Mouse (Mus musculus): ENCODE results near the gene Ttll5. TPM values are rescaled to one million over a fixed set of nuclear protein-coding genes. Genes with fewer than 3 reads are reported as not detected.

Gene Ttll5
- total and polyA plus RNA-seq, 2 experiments from 2014 or later = 6.3 to 16.8 TPM

DNA sequence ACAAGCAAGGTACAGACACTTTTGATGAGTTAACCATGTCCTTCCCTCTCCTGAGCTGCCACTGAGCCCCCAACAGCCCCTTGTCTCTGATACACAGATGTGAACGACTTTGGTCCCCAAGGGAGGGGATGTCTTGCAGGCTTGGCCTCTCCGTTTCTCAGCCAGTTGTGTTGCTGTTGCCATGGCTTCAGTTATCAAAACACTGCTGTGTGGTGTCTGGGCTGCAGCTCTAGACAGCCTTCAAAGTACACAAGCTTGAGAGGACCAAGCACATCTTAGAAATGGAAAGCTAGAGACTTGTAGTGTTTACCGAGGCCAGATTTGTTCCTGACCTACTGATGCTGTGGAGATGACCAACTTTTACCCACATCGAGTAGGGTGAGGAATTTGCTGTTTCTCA lies 102.4 kb downstream of the Ttll5 start:
- no peak overlapping the region for H3K4me2 ChIP-seq (ENCODE audit: low read depth, low read length)
- no peak overlapping the region for H3K4me3 ChIP-seq (ENCODE audit: low read depth, low read length)
- no peak overlapping the region for H3K27ac ChIP-seq (ENCODE audit: low read depth)
- DNase-seq (ENCODE audit: low spot score) = no peak
- ATAC-seq (ENCODE audit: insufficient read depth, low read depth) = no peak
- 0 out of 2 replicates have a peak, but pooled peaks cover 6% of the 10 kb centered on the region for H3K4me1 ChIP-seq (ENCODE audit: control insufficient read depth, insufficient read depth)
- peaks cover 24% of the 10 kb centered on the region for H3K36me3 ChIP-seq (replicated peaks; ENCODE audit: control insufficient read depth, insufficient read depth, low read length)
- H3K9me3 ChIP-seq (replicated peaks; ENCODE audit: control insufficient read depth, low read length) = no peaks in the 10 kb centered on the region
- TF ChIP-seq EP300 (IDR thresholded peaks at IDR 0.05; ENCODE audit: low read depth) = no peak
- TF ChIP-seq CTCF (IDR thresholded peaks at IDR 0.05; ENCODE audit: low read depth) = no peak
- 28% methylated on average over 4 of the region's 4 CpGs for WGBS
- no peaks in the 10 kb centered on the region for H3K27me3 ChIP-seq (ENCODE audit: control insufficient read depth, insufficient read depth, low read length)
- H3K9ac ChIP-seq (replicated peaks; ENCODE audit: low read depth, low read length) = no peak overlapping the region

DNA sequence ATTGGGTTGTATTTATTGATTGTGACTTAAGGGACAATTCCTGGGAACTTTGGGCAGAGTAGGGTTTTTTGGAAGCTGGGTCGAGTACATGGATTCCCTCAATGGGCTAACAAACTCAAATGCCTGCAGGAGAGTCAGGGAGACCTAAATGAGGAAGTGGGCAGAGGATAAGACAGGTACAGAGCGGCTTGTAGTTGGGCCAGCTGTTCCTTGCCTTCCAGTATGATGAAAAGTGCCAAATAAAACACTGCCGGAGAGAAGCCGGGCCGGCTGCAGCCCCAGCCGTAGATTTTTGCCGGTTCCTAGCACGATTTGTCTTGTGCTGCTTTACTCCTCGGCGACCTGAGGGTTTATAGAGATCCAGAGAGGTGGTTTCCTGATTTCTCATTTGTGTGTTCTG lies 104.1 kb downstream of the Ttll5 start:
- H3K36me3 ChIP-seq (replicated peaks; ENCODE audit: control insufficient read depth, insufficient read depth, low read length) = peaks cover 31% of the 10 kb centered on the region
- no peak overlapping the region for H3K9ac ChIP-seq (replicated peaks; ENCODE audit: low read depth, low read length)
- H3K4me2 ChIP-seq (ENCODE audit: low read depth, low read length) = no peak overlapping the region
- H3K27ac ChIP-seq (ENCODE audit: low read depth) = no peak overlapping the region
- ATAC-seq (ENCODE audit: insufficient read depth, low read depth) = no peak
- WGBS = 79% methylated on average over 10 of the region's 10 CpGs
- no peak overlapping the region for H3K4me3 ChIP-seq (ENCODE audit: low read depth, low read length)
- 0 out of 2 replicates have a peak, but pooled peaks cover 6% of the 10 kb centered on the region for H3K4me1 ChIP-seq (ENCODE audit: control insufficient read depth, insufficient read depth)
- no peak for TF ChIP-seq CTCF (IDR thresholded peaks at IDR 0.05; ENCODE audit: low read depth)
- TF ChIP-seq EP300 (IDR thresholded peaks at IDR 0.05; ENCODE audit: low read depth) = no peak
- H3K9me3 ChIP-seq (replicated peaks; ENCODE audit: control insufficient read depth, low read length) = no peaks in the 10 kb centered on the region
- no peaks in the 10 kb centered on the region for H3K27me3 ChIP-seq (ENCODE audit: control insufficient read depth, insufficient read depth, low read length)
- DNase-seq (ENCODE audit: low spot score) = no peak

DNA sequence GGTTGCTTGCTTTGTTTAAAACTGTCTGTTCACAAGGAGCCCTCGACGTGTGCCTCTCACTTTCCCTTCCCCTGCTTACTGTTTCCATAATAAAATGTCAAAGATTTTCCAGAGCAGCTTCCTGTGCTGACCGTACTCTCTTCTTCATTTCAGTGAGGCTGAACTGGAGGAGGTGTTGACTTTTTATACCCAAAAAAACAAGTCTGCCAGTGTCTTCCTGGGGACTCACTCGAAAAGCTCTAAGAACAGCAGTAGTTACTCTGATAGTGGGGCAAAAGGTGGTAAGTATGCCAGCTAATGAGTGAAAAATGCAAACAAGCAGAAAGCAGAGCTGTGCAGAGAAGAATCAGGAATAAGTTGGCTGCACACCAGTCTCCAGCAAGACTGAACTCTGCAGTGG lies 105.3 kb downstream of the Ttll5 start:
- TF ChIP-seq EP300 (IDR thresholded peaks at IDR 0.05; ENCODE audit: low read depth) = no peak
- no peak for TF ChIP-seq CTCF (IDR thresholded peaks at IDR 0.05; ENCODE audit: low read depth)
- DNase-seq (ENCODE audit: low spot score) (no peak), ATAC-seq (ENCODE audit: insufficient read depth, low read depth) (no peak)
- peaks cover 40% of the 10 kb centered on the region for H3K36me3 ChIP-seq (replicated peaks; ENCODE audit: control insufficient read depth, insufficient read depth, low read length)
- no peak overlapping the region for H3K27ac ChIP-seq (ENCODE audit: low read depth)
- no peak overlapping the region for H3K4me3 ChIP-seq (ENCODE audit: low read depth, low read length)
- 43% methylated on average over 4 of the region's 4 CpGs for WGBS
- H3K27me3 ChIP-seq (ENCODE audit: control insufficient read depth, insufficient read depth, low read length) = no peaks in the 10 kb centered on the region
- 0 out of 2 replicates have a peak, but pooled peaks cover 6% of the 10 kb centered on the region for H3K4me1 ChIP-seq (ENCODE audit: control insufficient read depth, insufficient read depth)
- H3K9ac ChIP-seq (replicated peaks; ENCODE audit: low read depth, low read length) = no peak overlapping the region
- H3K4me2 ChIP-seq (ENCODE audit: low read depth, low read length) = no peak overlapping the region
- H3K9me3 ChIP-seq (replicated peaks; ENCODE audit: control insufficient read depth, low read length) = no peaks in the 10 kb centered on the region

DNA sequence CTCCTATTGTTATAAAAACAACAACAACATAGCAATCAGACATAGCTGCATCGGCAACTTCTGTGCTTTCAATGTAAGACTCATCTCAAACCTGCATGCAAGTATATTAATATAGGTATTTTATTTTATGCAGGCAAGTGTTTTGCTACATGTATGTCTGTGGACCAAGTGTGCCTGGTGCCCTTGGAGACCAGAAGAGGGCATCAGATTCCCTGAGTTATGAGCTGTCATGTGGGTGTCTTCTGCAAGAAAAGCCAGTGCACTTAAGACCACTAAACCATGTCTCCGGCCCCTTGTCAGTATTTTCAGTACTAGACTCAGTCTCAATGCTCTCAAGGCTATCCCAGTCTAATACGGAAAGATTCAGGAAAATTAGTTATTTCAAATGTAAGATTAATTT lies 106.3 kb downstream of the Ttll5 start:
- no peak overlapping the region for H3K4me3 ChIP-seq (ENCODE audit: low read depth, low read length)
- DNase-seq (ENCODE audit: low spot score) (no peak), ATAC-seq (ENCODE audit: insufficient read depth, low read depth) (no peak)
- no peaks in the 10 kb centered on the region for H3K27me3 ChIP-seq (ENCODE audit: control insufficient read depth, insufficient read depth, low read length)
- H3K4me1 ChIP-seq (ENCODE audit: control insufficient read depth, insufficient read depth) = 0 out of 2 replicates have a peak, but pooled peaks cover 6% of the 10 kb centered on the region
- no peak overlapping the region for H3K9ac ChIP-seq (replicated peaks; ENCODE audit: low read depth, low read length)
- 85% methylated on average over 3 of the region's 3 CpGs for WGBS
- TF ChIP-seq EP300 (IDR thresholded peaks at IDR 0.05; ENCODE audit: low read depth) = no peak
- peak; percentile 25 for TF ChIP-seq CTCF (IDR thresholded peaks at IDR 0.05; ENCODE audit: low read depth)
- H3K9me3 ChIP-seq (replicated peaks; ENCODE audit: control insufficient read depth, low read length) = no peaks in the 10 kb centered on the region
- H3K4me2 ChIP-seq (ENCODE audit: low read depth, low read length) = no peak overlapping the region
- H3K36me3 ChIP-seq (replicated peaks; ENCODE audit: control insufficient read depth, insufficient read depth, low read length) = peaks cover 35% of the 10 kb centered on the region
- no peak overlapping the region for H3K27ac ChIP-seq (ENCODE audit: low read depth)

DNA sequence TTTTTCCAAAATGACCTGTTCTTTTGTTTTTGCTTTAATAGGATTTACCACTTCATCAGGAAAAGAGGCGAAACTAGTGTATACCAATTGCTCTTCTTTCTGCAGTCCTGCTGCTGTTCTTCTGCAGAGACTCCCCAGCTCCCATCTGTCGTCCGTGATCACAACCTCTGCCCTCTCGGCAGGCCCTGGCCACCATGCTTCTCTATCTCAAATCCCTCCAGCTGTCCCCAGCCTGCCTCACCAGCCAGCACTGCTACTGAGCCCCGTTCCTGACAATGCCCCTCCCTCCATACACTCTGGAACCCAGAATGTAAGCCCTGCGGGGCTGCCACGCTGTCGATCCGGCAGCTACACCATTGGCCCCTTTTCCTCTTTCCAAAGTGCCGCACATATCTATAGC lies 108.8 kb downstream of the Ttll5 start:
- WGBS = 90% methylated on average over 10 of the region's 10 CpGs
- Histone ChIP-seq H3K36me3 (replicated peaks; ENCODE audit: control insufficient read depth, insufficient read depth, low read length) (peaks cover 23% of the 10 kb centered on the region), H3K4me1 (ENCODE audit: control insufficient read depth, insufficient read depth) (0 out of 2 replicates have a peak, but pooled peaks cover 6% of the 10 kb centered on the region), H3K4me3 (ENCODE audit: low read depth, low read length) (no peak overlapping the region), H3K9ac (replicated peaks; ENCODE audit: low read depth, low read length) (no peak overlapping the region), H3K9me3 (replicated peaks; ENCODE audit: control insufficient read depth, low read length) (no peaks in the 10 kb centered on the region), H3K4me2 (ENCODE audit: low read depth, low read length) (no peak overlapping the region), H3K27ac (ENCODE audit: low read depth) (no peak overlapping the region), H3K27me3 (ENCODE audit: control insufficient read depth, insufficient read depth, low read length) (no peaks in the 10 kb centered on the region)
- no peak for ATAC-seq (ENCODE audit: insufficient read depth, low read depth)
- TF ChIP-seq CTCF (IDR thresholded peaks at IDR 0.05; ENCODE audit: low read depth) (no peak), EP300 (IDR thresholded peaks at IDR 0.05; ENCODE audit: low read depth) (no peak)
- no peak for DNase-seq (ENCODE audit: low spot score)

DNA sequence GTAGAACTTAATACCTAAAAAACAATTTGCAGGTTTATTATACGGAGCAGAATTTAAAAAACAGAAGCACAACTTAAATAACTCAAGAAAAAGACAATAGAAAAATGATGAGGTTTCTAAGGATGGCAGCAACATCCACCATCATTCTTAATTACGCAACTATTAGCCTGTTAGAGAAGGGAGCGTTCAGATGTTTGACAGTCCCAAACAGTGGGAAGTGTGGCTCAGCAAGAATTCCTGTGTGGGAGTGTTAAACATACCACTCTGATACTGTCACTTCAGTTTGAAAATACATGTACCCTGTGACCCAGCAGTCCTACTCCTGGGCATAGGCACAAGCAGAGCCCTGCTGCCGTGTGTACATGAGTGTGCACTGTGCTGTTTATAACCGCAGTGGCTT lies 112.9 kb downstream of the Ttll5 start:
- no peak overlapping the region for H3K9ac ChIP-seq (replicated peaks; ENCODE audit: low read depth, low read length)
- no peaks in the 10 kb centered on the region for H3K4me1 ChIP-seq (ENCODE audit: control insufficient read depth, insufficient read depth)
- no peak for TF ChIP-seq EP300 (IDR thresholded peaks at IDR 0.05; ENCODE audit: low read depth)
- no peak overlapping the region for H3K27ac ChIP-seq (ENCODE audit: low read depth)
- ATAC-seq (ENCODE audit: insufficient read depth, low read depth) (no peak; the same call in 1 of the 2 replicates), DNase-seq (ENCODE audit: low spot score) (no peak)
- 75% methylated on average over 5 of the region's 5 CpGs for WGBS
- H3K4me3 ChIP-seq (ENCODE audit: low read depth, low read length) = no peak overlapping the region
- no peak overlapping the region for H3K4me2 ChIP-seq (ENCODE audit: low read depth, low read length)
- no peaks in the 10 kb centered on the region for H3K9me3 ChIP-seq (replicated peaks; ENCODE audit: control insufficient read depth, low read length)
- H3K36me3 ChIP-seq (replicated peaks; ENCODE audit: control insufficient read depth, insufficient read depth, low read length) = peaks cover 20% of the 10 kb centered on the region
- no peaks in the 10 kb centered on the region for H3K27me3 ChIP-seq (ENCODE audit: control insufficient read depth, insufficient read depth, low read length)

Measured in heart, postnatal 0 days (tissue).